Mouse (Mus musculus): Measurements from ENCODE around the gene Pfdn5. TPM values are rescaled to one million over a fixed set of nuclear protein-coding genes. Genes with fewer than 3 reads are reported as not detected.

Pfdn5 gene
- polyA plus RNA-seq, 1 experiment = 476 TPM

GRCm38 (mm10) chr15:102336946-102337345 lies 11.0 kb downstream of the Pfdn5 start:
- no peaks in the 10 kb centered on the region for H3K27me3 ChIP-seq (ENCODE audit: control insufficient read depth, insufficient read depth, insufficient read length)
- no peak overlapping the region for H3ac ChIP-seq (ENCODE audit: control insufficient read depth, insufficient read length)
- H3K36me3 ChIP-seq (ENCODE audit: control insufficient read depth, insufficient read depth) = peaks cover 54% of the 10 kb centered on the region
- peaks cover 22% of the 10 kb centered on the region for H3K79me2 ChIP-seq (ENCODE audit: control insufficient read depth, insufficient read depth)
- no peak overlapping the region for H3K4me2 ChIP-seq (ENCODE audit: low read depth)
- TF ChIP-seq MYOG (IDR thresholded peaks at IDR 0.05; ENCODE audit: control insufficient read depth in 1 of 3, insufficient read depth in 1 of 3, insufficient read length in 2 of 3, low read depth in 2 of 3) (no peak), USF1 (IDR thresholded peaks at IDR 0.05; ENCODE audit: low read depth) (no peak), TCF12 (IDR thresholded peaks at IDR 0.05; ENCODE audit: insufficient read depth, poor library complexity, severe bottlenecking) (no peak), REST (IDR thresholded peaks at IDR 0.05; ENCODE audit: insufficient read depth, insufficient read length) (no peak), POLR2A (IDR thresholded peaks at IDR 0.05; ENCODE audit: insufficient read length, low read depth) (no peak)
- H3K4me3 ChIP-seq = no peak overlapping the region

DNA sequence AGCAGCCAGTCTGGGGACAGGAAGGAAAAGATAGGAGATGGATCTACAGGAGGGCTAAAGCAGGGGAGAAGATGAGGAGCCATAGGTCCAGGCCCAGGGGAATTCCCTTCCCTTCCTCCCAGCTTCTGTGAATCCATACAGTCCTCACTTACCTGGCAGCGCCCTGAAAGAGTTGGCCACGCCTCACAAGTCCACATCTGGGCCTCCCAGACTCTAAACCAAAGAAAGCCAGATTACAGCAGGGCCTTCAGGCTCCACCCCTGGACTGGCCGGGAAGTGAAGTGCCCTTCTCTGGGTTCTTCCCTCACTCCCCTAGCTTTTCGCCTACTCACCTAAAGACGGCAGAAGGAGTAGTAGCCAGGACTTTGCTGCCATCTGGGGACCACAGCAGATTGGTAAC lies 13.7 kb downstream of the Pfdn5 start:
- Histone ChIP-seq H3K4me3 (no peak overlapping the region), H3K36me3 (ENCODE audit: control insufficient read depth, insufficient read depth) (peaks cover 45% of the 10 kb centered on the region), H3ac (ENCODE audit: control insufficient read depth, insufficient read length) (no peak overlapping the region), H3K4me2 (ENCODE audit: low read depth) (no peak overlapping the region), H3K27me3 (ENCODE audit: control insufficient read depth, insufficient read depth, insufficient read length) (no peaks in the 10 kb centered on the region), H3K79me2 (ENCODE audit: control insufficient read depth, insufficient read depth) (no peaks in the 10 kb centered on the region)
- TF ChIP-seq MYOD1 (IDR thresholded peaks at IDR 0.05; ENCODE audit: control insufficient read depth in 1 of 3, insufficient read length in 2 of 3, low read depth in 2 of 3) (no peak), REST (IDR thresholded peaks at IDR 0.05; ENCODE audit: insufficient read depth, insufficient read length) (no peak), TCF3 (IDR thresholded peaks at IDR 0.05; ENCODE audit: insufficient read length, low read depth) (no peak), SRF (IDR thresholded peaks at IDR 0.05; ENCODE audit: control insufficient read depth, insufficient read length, low read depth) (no peak), MAX (IDR thresholded peaks at IDR 0.05; ENCODE audit: low read depth) (no peak), E2F4 (IDR thresholded peaks at IDR 0.05; ENCODE audit: insufficient read depth) (no peak), USF1 (IDR thresholded peaks at IDR 0.05; ENCODE audit: low read depth) (no peak)

DNA sequence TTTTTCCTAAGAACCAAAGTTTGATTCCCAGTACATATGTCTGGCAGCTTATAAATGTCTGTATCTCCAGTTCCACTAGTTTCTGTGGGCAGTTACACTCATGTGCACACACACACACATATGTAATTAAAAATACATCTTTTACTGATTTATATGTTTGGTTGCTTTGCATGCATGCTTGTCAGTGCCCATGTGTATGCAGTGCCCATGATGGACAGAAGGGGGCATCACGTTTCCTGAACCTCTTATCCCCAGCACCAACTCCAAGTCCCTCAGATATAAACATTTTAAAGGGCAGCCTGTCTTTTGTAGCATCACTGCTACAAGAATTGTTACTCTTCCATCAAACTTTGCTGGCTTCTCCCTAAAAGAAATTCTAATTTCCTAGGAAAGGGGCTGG lies 15.7 kb downstream of the Pfdn5 start:
- Histone ChIP-seq H3K79me2 (ENCODE audit: control insufficient read depth, insufficient read depth) (no peaks in the 10 kb centered on the region), H3K27me3 (ENCODE audit: control insufficient read depth, insufficient read depth, insufficient read length) (no peaks in the 10 kb centered on the region), H3K4me2 (ENCODE audit: low read depth) (no peak overlapping the region), H3ac (ENCODE audit: control insufficient read depth, insufficient read length) (no peak overlapping the region), H3K36me3 (ENCODE audit: control insufficient read depth, insufficient read depth) (peaks cover 30% of the 10 kb centered on the region), H3K4me3 (no peak overlapping the region)
- TF ChIP-seq POLR2AphosphoS2 (IDR thresholded peaks at IDR 0.05; ENCODE audit: insufficient read length, low read depth) (no peak), MYOG (IDR thresholded peaks at IDR 0.05; ENCODE audit: control insufficient read depth in 1 of 3, insufficient read depth in 1 of 3, insufficient read length in 2 of 3, low read depth in 2 of 3) (no peak), MAX (IDR thresholded peaks at IDR 0.05; ENCODE audit: low read depth) (no peak), REST (IDR thresholded peaks at IDR 0.05; ENCODE audit: insufficient read depth, insufficient read length) (no peak), CEBPB (IDR thresholded peaks at IDR 0.05; ENCODE audit: insufficient read depth, poor library complexity, severe bottlenecking) (no peak), TCF12 (IDR thresholded peaks at IDR 0.05; ENCODE audit: insufficient read depth, poor library complexity, severe bottlenecking) (no peak), E2F4 (IDR thresholded peaks at IDR 0.05; ENCODE audit: insufficient read depth) (no peak), USF1 (IDR thresholded peaks at IDR 0.05; ENCODE audit: low read depth) (no peak), SRF (IDR thresholded peaks at IDR 0.05; ENCODE audit: control insufficient read depth, insufficient read length, low read depth) (no peak), TCF3 (IDR thresholded peaks at IDR 0.05; ENCODE audit: insufficient read length, low read depth) (no peak), POLR2A (IDR thresholded peaks at IDR 0.05; ENCODE audit: insufficient read length, low read depth) (no peak), MYOD1 (IDR thresholded peaks at IDR 0.05; ENCODE audit: control insufficient read depth in 1 of 3, insufficient read length in 2 of 3, low read depth in 2 of 3) (no peak)

DNA sequence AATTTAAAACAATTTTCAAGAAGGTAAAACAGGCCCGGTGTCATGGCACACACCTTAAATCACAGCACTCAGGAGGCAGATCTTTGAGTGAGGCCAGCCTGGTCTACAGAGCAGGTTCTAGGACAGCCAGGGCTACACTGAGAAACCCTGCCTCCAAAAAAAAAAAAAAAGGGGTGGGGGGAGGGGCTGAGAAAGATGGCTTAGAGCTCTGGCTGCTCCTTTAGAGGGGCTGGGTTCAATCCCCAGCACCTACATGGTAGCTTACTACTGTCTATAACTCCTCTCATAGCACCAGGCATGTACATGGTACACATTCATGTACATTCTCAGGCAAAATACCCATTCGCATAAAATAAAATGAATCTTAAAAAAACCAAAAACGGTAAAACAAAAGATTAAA lies 18.6 kb downstream of the Pfdn5 start:
- H3ac ChIP-seq (ENCODE audit: control insufficient read depth, insufficient read length) = no peak overlapping the region
- TF ChIP-seq TCF12 (IDR thresholded peaks at IDR 0.05; ENCODE audit: insufficient read depth, poor library complexity, severe bottlenecking) = no peak
- H3K4me2 ChIP-seq (ENCODE audit: low read depth) = no peak overlapping the region
- H3K4me3 ChIP-seq = no peak overlapping the region
- no peaks in the 10 kb centered on the region for H3K27me3 ChIP-seq (ENCODE audit: control insufficient read depth, insufficient read depth, insufficient read length)
- H3K79me2 ChIP-seq (ENCODE audit: control insufficient read depth, insufficient read depth) = peaks cover 3% of the 10 kb centered on the region
- peaks cover 4% of the 10 kb centered on the region for H3K36me3 ChIP-seq (ENCODE audit: control insufficient read depth, insufficient read depth)

DNA sequence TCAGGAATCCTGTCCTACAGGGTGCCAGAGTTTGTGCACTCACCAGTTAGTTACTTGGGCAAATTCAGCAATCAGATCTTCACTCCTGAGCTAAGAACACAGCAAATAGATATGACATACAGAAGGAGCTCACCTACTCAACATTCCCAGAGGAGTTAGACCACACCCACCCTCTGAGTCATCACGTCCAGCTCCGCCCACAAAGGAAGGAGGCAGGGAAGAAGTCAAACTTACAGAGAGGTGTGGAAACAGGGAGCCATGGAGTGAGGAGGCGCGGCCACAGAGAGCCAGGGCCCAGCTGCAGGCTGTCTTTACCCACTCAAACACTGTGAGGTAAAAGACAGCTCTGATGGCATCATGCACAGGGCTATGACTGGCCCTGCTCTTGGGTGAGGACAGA lies 20.5 kb downstream of the Pfdn5 start:
- no peak overlapping the region for H3K4me2 ChIP-seq (ENCODE audit: low read depth)
- no peak for TF ChIP-seq TCF12 (IDR thresholded peaks at IDR 0.05; ENCODE audit: insufficient read depth, poor library complexity, severe bottlenecking)
- no peak for TF ChIP-seq MYOD1 (IDR thresholded peaks at IDR 0.05; ENCODE audit: control insufficient read depth in 1 of 3, insufficient read length in 2 of 3, low read depth in 2 of 3)
- TF ChIP-seq SRF (IDR thresholded peaks at IDR 0.05; ENCODE audit: control insufficient read depth, insufficient read length, low read depth) = no peak
- TF ChIP-seq E2F4 (IDR thresholded peaks at IDR 0.05; ENCODE audit: insufficient read depth) = no peak
- no peak for TF ChIP-seq POLR2AphosphoS2 (IDR thresholded peaks at IDR 0.05; ENCODE audit: insufficient read length, low read depth)
- TF ChIP-seq CEBPB (IDR thresholded peaks at IDR 0.05; ENCODE audit: insufficient read depth, poor library complexity, severe bottlenecking) = no peak
- no peak for TF ChIP-seq USF1 (IDR thresholded peaks at IDR 0.05; ENCODE audit: low read depth)
- TF ChIP-seq MYOG (IDR thresholded peaks at IDR 0.05; ENCODE audit: control insufficient read depth in 1 of 3, insufficient read depth in 1 of 3, insufficient read length in 2 of 3, low read depth in 2 of 3) = no peak
- TF ChIP-seq MAX (IDR thresholded peaks at IDR 0.05; ENCODE audit: low read depth) = no peak
- no peak for TF ChIP-seq REST (IDR thresholded peaks at IDR 0.05; ENCODE audit: insufficient read depth, insufficient read length)
- TF ChIP-seq TCF3 (IDR thresholded peaks at IDR 0.05; ENCODE audit: insufficient read length, low read depth) = no peak
- TF ChIP-seq POLR2A (IDR thresholded peaks at IDR 0.05; ENCODE audit: insufficient read length, low read depth) = no peak
- no peaks in the 10 kb centered on the region for H3K27me3 ChIP-seq (ENCODE audit: control insufficient read depth, insufficient read depth, insufficient read length)
- peaks cover 9% of the 10 kb centered on the region for H3K79me2 ChIP-seq (ENCODE audit: control insufficient read depth, insufficient read depth)
- no peak overlapping the region for H3ac ChIP-seq (ENCODE audit: control insufficient read depth, insufficient read length)
- H3K36me3 ChIP-seq (ENCODE audit: control insufficient read depth, insufficient read depth) = no peaks in the 10 kb centered on the region
- no peak overlapping the region for H3K4me3 ChIP-seq

Measured in myocyte (in vitro differentiated cells).